Mouse (Mus musculus) brown adipose tissue, adult 24 weeks (tissue): Measurements from ENCODE around the gene Ccnd2. TPM values are rescaled to one million over a fixed set of nuclear protein-coding genes. Genes with fewer than 3 reads are reported as not detected.

Experiments used
- H3K27ac ChIP-seq: fragments of 200-500 bp; replicated peaks from 2 replicates; pipeline ENCODE4 v1.5.1; 2012; ENCODE audit warnings: low read depth, mild to moderate bottlenecking, low read length
- H3K4me1 ChIP-seq: fragments of 200-500 bp; 2 replicates; pipeline ENCODE4 v1.6.1; 2012; ENCODE audit warnings: low read length, mixed read lengths; ENCODE audit not compliant: control insufficient read depth, insufficient read depth, insufficient read length
- H3K4me3 ChIP-seq: fragments of 200-500 bp; 2 replicates; pipeline ENCODE4 v1.5.1; 2012; ENCODE audit warnings: low read depth, mild to moderate bottlenecking, low read length, moderate library complexity; ENCODE audit not compliant: insufficient read depth
- polyA plus RNA-seq: library from polyadenylated mRNA; stranded (reverse); fragments of >200 nt; gene quantifications from 2 replicates; pipeline ENCODE4 v1.2.4, GENCODE M21; 2012; ENCODE audit not compliant: missing spikeins, insufficient read depth, insufficient read length

Gene Ccnd2
- polyA plus RNA-seq, result 12.2 and 44.0 TPM in 2 replicates

- H3K4me1 ChIP-seq, result peaks cover 2% of the 10 kb centered on the region
- H3K4me3 ChIP-seq, result peak within 1 kb of the TSS; percentile 66
- peak within 1 kb of the TSS; percentile 84 for H3K27ac ChIP-seq
These were observed at the start of gene Ccnd2 for GRCm38 (mm10) chr6:127152106-127152951. Gene Ccnd2, minus strand, starts transcription at chr6:127152193.

- Histone ChIP-seq H3K4me3 (no peak overlapping the region), H3K4me1 (no peaks in the 10 kb centered on the region), H3K27ac (no peak overlapping the region)
These were observed 45.0 kb upstream of the Ccnd2 start for GRCm38 (mm10) chr6:127196985-127197384.

- Histone ChIP-seq H3K4me3 (no peak overlapping the region), H3K4me1 (no peaks in the 10 kb centered on the region), H3K27ac (no peak overlapping the region)
These were observed 29.3 kb upstream of the Ccnd2 start for GRCm38 (mm10) chr6:127181296-127181695.

- H3K4me1 ChIP-seq, result no peaks in the 10 kb centered on the region
- no peak overlapping the region for H3K4me3 ChIP-seq
- no peak overlapping the region for H3K27ac ChIP-seq
These were observed 27.2 kb upstream of the Ccnd2 start for GRCm38 (mm10) chr6:127179056-127179759.

GRCm38 (mm10) chr6:127177962-127178361 is 26.0 kb upstream of the Ccnd2 start:
- H3K4me3 ChIP-seq, result no peak overlapping the region
- no peak overlapping the region for H3K27ac ChIP-seq
- H3K4me1 ChIP-seq, result no peaks in the 10 kb centered on the region

GRCm38 (mm10) chr6:127177441-127177840 is 25.4 kb upstream of the Ccnd2 start:
- Histone ChIP-seq H3K4me1 (no peaks in the 10 kb centered on the region), H3K27ac (no peak overlapping the region), H3K4me3 (no peak overlapping the region)

- Histone ChIP-seq H3K27ac (no peak overlapping the region), H3K4me1 (no peaks in the 10 kb centered on the region)
These were observed 20.5 kb upstream of the Ccnd2 start for GRCm38 (mm10) chr6:127172461-127172860.

GRCm38 (mm10) chr6:127170734-127171133 is 18.7 kb upstream of the Ccnd2 start:
- Histone ChIP-seq H3K4me3 (no peak overlapping the region), H3K27ac (no peak overlapping the region)

More at GRCm38 (mm10) chr6:127172461-127172860, 20.5 kb upstream of the Ccnd2 start:
- no peak overlapping the region for H3K4me3 ChIP-seq

GRCm38 (mm10) chr6:127165663-127166062 is 13.7 kb upstream of the Ccnd2 start:
- H3K4me3 ChIP-seq, result no peak overlapping the region
- H3K27ac ChIP-seq, result no peak overlapping the region
- no peaks in the 10 kb centered on the region; the same call in 1 of the 2 replicates for H3K4me1 ChIP-seq

More at GRCm38 (mm10) chr6:127170734-127171133, 18.7 kb upstream of the Ccnd2 start:
- H3K4me1 ChIP-seq, result no peaks in the 10 kb centered on the region

GRCm38 (mm10) chr6:127162842-127163241 is 10.8 kb upstream of the Ccnd2 start:
- Histone ChIP-seq H3K4me1 (no peaks in the 10 kb centered on the region; the same call in 1 of the 2 replicates), H3K4me3 (no peak overlapping the region), H3K27ac (no peak overlapping the region)

GRCm38 (mm10) chr6:127157321-127157720 is 5.3 kb upstream of the Ccnd2 start:
- H3K4me3 ChIP-seq, result no peak overlapping the region
- no peak overlapping the region for H3K27ac ChIP-seq
- H3K4me1 ChIP-seq, result peaks cover 2% of the 10 kb centered on the region; the same call in 1 of the 2 replicates

- Histone ChIP-seq H3K27ac (peak overlapping the region; percentile 78), H3K4me1 (peaks cover 2% of the 10 kb centered on the region; the same call in 1 of the 2 replicates), H3K4me3 (peak overlapping the region; percentile 51)
These were observed 3.5 kb upstream of the Ccnd2 start for GRCm38 (mm10) chr6:127155468-127155867.

GRCm38 (mm10) chr6:127154708-127155268 is 2.8 kb upstream of the Ccnd2 start:
- peak overlapping the region; percentile 76 for H3K27ac ChIP-seq
- peak overlapping the region; percentile 66 for H3K4me3 ChIP-seq
- H3K4me1 ChIP-seq, result peaks cover 2% of the 10 kb centered on the region; the same call in 1 of the 2 replicates

GRCm38 (mm10) chr6:127153972-127154707 is 2.1 kb upstream of the Ccnd2 start:
- peak overlapping the region; percentile 66 for H3K4me3 ChIP-seq
- H3K4me1 ChIP-seq, result peaks cover 2% of the 10 kb centered on the region; the same call in 1 of the 2 replicates
- peak overlapping the region; percentile 76 for H3K27ac ChIP-seq
